Mouse (Mus musculus) cerebral cortex, adult 2 months (tissue): ENCODE measurements around the gene Gas2l2.

Experiments
- WGBS: fragments of 180-500 bp; shearing (Covaris S2); methylation state at CpG from one replicate; pipeline ENCODE4 v1.1.7; 2018; 5-methylcytosine and 5-hydroxymethylcytosine counted together

Gas2l2 gene

GRCm38 (mm10) chr11:83394802-83395439 lies 34.3 kb downstream of the Gas2l2 start:
- WGBS: 31% methylated on average over 6 of the region's 6 CpGs

DNA sequence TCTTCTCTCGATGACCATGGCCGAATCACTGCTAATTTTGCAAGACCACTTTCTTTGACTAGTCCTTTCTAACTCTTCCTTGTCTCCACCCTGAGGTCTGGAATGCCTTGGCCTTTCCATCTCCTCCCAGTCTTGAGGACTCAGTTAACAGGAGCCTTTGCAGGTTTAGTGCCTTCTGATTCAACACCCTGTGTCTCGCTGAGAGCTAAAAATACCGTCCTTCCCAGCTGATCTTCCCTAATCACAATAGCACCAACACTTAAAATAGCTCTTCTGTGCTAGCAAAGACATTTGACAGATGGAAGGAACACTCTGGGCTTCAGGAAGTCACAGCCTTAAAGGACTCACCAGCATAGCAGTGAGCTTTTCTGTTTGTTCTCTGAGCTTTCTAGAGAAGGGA lies 36.2 kb downstream of the Gas2l2 start:
- 57% methylated on average over 4 of the region's 4 CpGs for WGBS

DNA sequence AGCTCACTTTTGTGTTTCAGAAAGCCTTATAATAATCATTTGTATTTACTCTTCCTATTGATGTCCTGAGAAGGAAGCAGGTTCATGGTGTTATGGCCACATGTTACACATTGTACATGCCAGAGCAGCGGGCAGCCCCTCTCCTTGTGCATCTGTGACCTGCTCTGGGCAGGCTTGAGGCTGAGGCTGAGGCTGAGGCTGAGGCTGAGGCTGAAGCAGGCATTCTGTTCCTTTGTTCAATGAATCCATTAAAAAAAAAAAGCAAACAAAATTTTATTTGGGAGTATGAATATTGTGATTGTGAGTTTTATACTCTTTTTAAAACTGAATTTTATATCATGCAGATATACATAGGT lies 45.7 kb downstream of the Gas2l2 start:
- 71% methylated on average over 1 of the region's 1 CpGs for WGBS

- WGBS: 54% methylated on average over 9 of the region's 9 CpGs
Observed at GRCm38 (mm10) chr11:83382876-83383531, 46.3 kb downstream of the Gas2l2 start.

DNA sequence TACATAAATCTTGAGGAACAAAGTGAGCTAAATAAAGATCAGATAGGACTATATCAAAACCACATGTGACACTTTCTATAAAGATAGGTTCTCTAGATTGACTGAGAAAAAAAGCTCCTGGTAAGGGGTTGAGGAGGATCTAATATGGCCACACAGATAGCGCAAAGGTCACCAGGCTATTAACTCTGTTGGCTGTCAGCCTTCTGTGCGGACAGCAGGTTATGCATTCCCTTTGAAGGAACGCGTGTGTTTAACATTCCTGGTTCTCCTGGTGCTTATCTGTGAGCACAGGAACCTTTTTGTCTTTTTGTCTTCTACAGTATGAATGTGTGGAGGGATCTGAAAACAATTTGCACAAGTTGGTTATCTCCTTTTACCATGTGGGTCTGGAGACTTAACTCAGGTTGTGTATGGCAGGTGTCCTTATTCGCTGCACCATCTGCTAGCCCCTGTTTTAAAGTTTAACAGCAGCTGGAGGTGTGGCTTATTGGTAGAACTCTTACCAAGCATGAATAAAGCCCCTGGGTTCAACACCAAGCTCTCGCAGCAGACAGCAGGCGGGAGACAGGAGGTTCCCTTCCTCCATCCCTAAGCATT lies 49.4 kb downstream of the Gas2l2 start:
- 83% methylated on average over 7 of the region's 7 CpGs for WGBS
